Mouse (Mus musculus) kidney, adult 2 months (tissue): ENCODE measurements around the gene Ripk3.

ENCODE experiments used
- CTCF ChIP-seq: fragments of 200-500 bp; conservative IDR thresholded peaks from 2 replicates; pipeline ENCODE4 v1.5.1; 2011; ENCODE audit warnings: low read depth, mild to moderate bottlenecking, control low read depth, low read length, moderate library complexity, mixed read lengths; ENCODE audit not compliant: insufficient read depth, insufficient read length
- POLR2A ChIP-seq: fragments of 200-500 bp; IDR thresholded peaks from one replicate; pipeline ENCODE4 v1.6.1; 2011; ENCODE audit warnings: low read depth, low read length, control low read depth

DNA sequence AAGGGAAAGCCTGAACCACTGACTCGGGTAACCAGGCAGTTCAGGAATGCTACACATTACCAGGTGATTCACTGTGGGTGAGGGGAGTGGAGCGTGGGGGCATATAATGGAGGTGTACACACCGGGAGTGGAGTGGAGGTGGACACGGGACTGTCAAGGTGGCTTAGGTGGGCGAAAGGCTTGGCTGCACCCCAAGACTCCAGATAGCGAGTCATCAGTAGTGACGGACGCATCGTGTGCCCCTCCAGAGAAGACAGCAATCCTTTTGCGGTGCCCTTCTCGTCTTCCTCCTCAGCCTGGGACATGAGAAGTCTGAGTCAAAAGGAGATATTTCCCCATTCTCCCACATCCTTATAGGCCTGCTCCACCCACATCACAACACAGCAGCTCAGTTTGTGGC, 10.9 kb downstream of the Ripk3 start:
- TF ChIP-seq CTCF, result no peak
- no peak for TF ChIP-seq POLR2A
